Mouse (Mus musculus) kidney, adult 2 months (tissue): ENCODE data around the gene Cops2.

ENCODE experiments used
- CTCF ChIP-seq: fragments of 200-500 bp; conservative IDR thresholded peaks from 2 replicates; pipeline ENCODE4 v1.5.1; 2011; ENCODE audit warnings: low read depth, mild to moderate bottlenecking, control low read depth, low read length, moderate library complexity, mixed read lengths; ENCODE audit not compliant: insufficient read depth, insufficient read length
- POLR2A ChIP-seq: fragments of 200-500 bp; IDR thresholded peaks from one replicate; pipeline ENCODE4 v1.6.1; 2011; ENCODE audit warnings: low read depth, low read length, control low read depth

GRCm38 (mm10) chr2:125838708-125839284 lies 20.1 kb downstream of the Cops2 start:
- TF ChIP-seq POLR2A (no peak), CTCF (no peak)
